Mouse (Mus musculus) lung, postnatal 0 days (tissue): Measurements from ENCODE around the gene Tgm4. TPM values are rescaled to one million over a fixed set of nuclear protein-coding genes. Genes with fewer than 3 reads are reported as not detected.

Source experiments
- ATAC-seq: fragments of 200-750 bp; cut with Nextera tagmentation; 2 replicates; pipeline ENCODE4 v1.8.0; 2017; ENCODE audit warnings: moderate library complexity
- DNase-seq: peaks from one replicate; pipeline ENCODE4 v3.0.0-alpha.2; 2016; ENCODE audit warnings: low spot score
- H3K27ac ChIP-seq: fragments of 300-500 bp; sonication (generic); 2 replicates; pipeline ENCODE4 v1.5.1; 2014; ENCODE audit warnings: antibody characterized with exemption, mild to moderate bottlenecking, low read length, mixed read lengths
- H3K27me3 ChIP-seq: fragments of 300-500 bp; sonication (generic); replicated peaks from 2 replicates; pipeline ENCODE4 v1.6.1; 2014; ENCODE audit warnings: low read length, mixed read lengths; ENCODE audit not compliant: insufficient read depth
- H3K36me3 ChIP-seq: fragments of 300-500 bp; sonication (generic); 2 replicates; pipeline ENCODE4 v1.6.1; 2014; ENCODE audit warnings: low read length, mixed read lengths; ENCODE audit not compliant: insufficient read depth
- H3K4me1 ChIP-seq: fragments of 300-500 bp; sonication (generic); 2 replicates; pipeline ENCODE4 v1.6.1; 2014; ENCODE audit warnings: antibody characterized with exemption, low read depth, low read length, mixed read lengths; ENCODE audit not compliant: insufficient read depth
- H3K4me2 ChIP-seq: fragments of 300-500 bp; sonication (generic); replicated peaks from 2 replicates; pipeline ENCODE4 v1.6.1; 2014; ENCODE audit warnings: low read depth, mild to moderate bottlenecking, low read length, moderate library complexity, mixed read lengths
- H3K4me3 ChIP-seq: fragments of 300-500 bp; sonication (generic); 2 replicates; pipeline ENCODE4 v1.5.1; 2014; ENCODE audit warnings: low read depth, low read length
- H3K9ac ChIP-seq: fragments of 300-500 bp; sonication (generic); replicated peaks from 2 replicates; pipeline ENCODE4 v1.6.1; 2014; ENCODE audit warnings: low read depth, mild to moderate bottlenecking
- H3K9me3 ChIP-seq: fragments of 300-500 bp; sonication (generic); 2 replicates; pipeline ENCODE4 v1.6.1; 2016; ENCODE audit warnings: low read length, mixed read lengths
- CTCF ChIP-seq: IDR thresholded peaks from 2 replicates; pipeline ENCODE4 v1.5.1; 2016; ENCODE audit warnings: antibody characterized with exemption, mild to moderate bottlenecking
- EP300 ChIP-seq: IDR thresholded peaks from 2 replicates; pipeline ENCODE4 v1.6.1; 2016; ENCODE audit warnings: antibody characterized with exemption, mild to moderate bottlenecking, control low read depth
- WGBS: fragments of 180-500 bp; shearing (Covaris S2); extraction: QIAGEN DNeasy Blood & Tissue Kit; methylation state at CpG from one replicate; pipeline ENCODE4 v1.1.7; 2014; 5-methylcytosine and 5-hydroxymethylcytosine counted together
- polyA plus RNA-seq: library from polyadenylated mRNA; unstranded; fragments of >200 nt; fragmentation: Nextera tagmentation; extraction: Ambion mirVana; gene quantifications from 2 replicates; pipeline ENCODE4 v1.2.1, GENCODE M21; 2015

The Tgm4 gene
- 1.1 and 1.2 TPM in 2 replicates for polyA plus RNA-seq

DNA sequence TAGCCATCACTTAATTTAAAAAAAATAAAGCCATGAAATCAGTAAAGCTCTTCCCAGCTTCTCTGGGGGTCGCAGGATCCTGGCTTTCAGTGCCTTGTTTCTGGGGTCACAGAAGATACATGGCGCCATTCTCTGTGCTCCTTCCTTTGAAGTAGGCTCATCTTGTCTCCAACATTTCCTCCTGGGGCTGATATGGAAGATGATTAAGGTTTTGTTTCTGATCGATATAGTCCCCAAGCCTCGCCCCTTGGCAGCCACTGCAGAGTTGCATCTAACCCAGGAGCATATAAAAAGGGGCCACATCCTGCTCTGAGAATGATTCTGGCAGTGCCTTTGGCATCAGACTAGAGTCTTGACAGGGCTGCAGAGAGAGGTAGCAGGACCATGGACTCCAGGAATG lies at the start of gene Tgm4:
TSS of gene Tgm4 (plus strand) at position 301 of the 400 bp plus-strand sequence.
- TF ChIP-seq EP300 (no peak), CTCF (no peak)
- Histone ChIP-seq H3K9ac (no peak within 1 kb of the TSS), H3K27ac (no peak within 1 kb of the TSS), H3K4me1 (no peaks in the 10 kb centered on the region), H3K4me2 (no peak within 1 kb of the TSS), H3K4me3 (no peak within 1 kb of the TSS), H3K27me3 (no peaks in the 10 kb centered on the region), H3K36me3 (no peaks in the 10 kb centered on the region), H3K9me3 (no peaks in the 10 kb centered on the region)
- 71% methylated on average over 4 of the region's 4 CpGs for WGBS
- DNase-seq (no peak), ATAC-seq (no peak)

GRCm38 (mm10) chr9:122998406-122999192 lies 35.9 kb upstream of the Tgm4 start:
- no peak for DNase-seq
- no peaks in the 10 kb centered on the region for H3K36me3 ChIP-seq

GRCm38 (mm10) chr9:122999193-122999586 lies 35.3 kb upstream of the Tgm4 start:
- H3K36me3 ChIP-seq = no peaks in the 10 kb centered on the region
- no peak for DNase-seq

More at GRCm38 (mm10) chr9:122998406-122999192, 35.9 kb upstream of the Tgm4 start:
- H3K9me3 ChIP-seq = no peaks in the 10 kb centered on the region
- WGBS = 88% methylated on average over 10 of the region's 10 CpGs
- no peak for ATAC-seq
- H3K4me3 ChIP-seq = no peak overlapping the region
- TF ChIP-seq EP300 (no peak), CTCF (no peak)
- H3K9ac ChIP-seq = no peak overlapping the region
- H3K27me3 ChIP-seq = no peaks in the 10 kb centered on the region
- H3K4me2 ChIP-seq = no peak overlapping the region
- no peaks in the 10 kb centered on the region for H3K4me1 ChIP-seq
- H3K27ac ChIP-seq = no peak overlapping the region

DNA sequence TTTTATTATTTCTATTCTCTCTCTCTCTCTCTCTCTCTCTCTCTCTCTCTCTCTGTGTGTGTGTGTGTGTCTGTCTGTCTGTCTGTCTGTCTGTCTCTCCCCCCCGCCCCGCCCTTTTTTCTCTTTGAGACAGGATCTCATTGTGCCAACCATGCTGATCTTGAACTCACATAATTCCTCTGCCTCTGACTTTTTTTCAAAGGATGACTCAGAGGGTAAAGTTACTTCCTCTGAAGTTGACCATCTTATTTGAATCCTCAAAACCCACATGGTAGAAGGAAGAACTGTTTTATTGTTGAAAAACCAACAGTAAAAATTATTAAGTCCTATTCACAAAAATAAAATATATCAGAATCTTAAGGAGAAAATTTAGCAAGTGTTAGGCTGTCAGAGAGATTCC lies 29.8 kb upstream of the Tgm4 start:
- WGBS = 86% methylated on average over 2 of the region's 2 CpGs
- H3K4me3 ChIP-seq = no peak overlapping the region
- TF ChIP-seq EP300 = no peak
- TF ChIP-seq CTCF = no peak
- ATAC-seq (no peak), DNase-seq (no peak)
- no peak overlapping the region for H3K27ac ChIP-seq
- H3K4me1 ChIP-seq = no peaks in the 10 kb centered on the region
- no peaks in the 10 kb centered on the region for H3K9me3 ChIP-seq
- no peak overlapping the region for H3K9ac ChIP-seq
- H3K4me2 ChIP-seq = no peak overlapping the region
- H3K27me3 ChIP-seq = no peaks in the 10 kb centered on the region
- no peaks in the 10 kb centered on the region for H3K36me3 ChIP-seq

More at GRCm38 (mm10) chr9:122999193-122999586, 35.3 kb upstream of the Tgm4 start:
- no peak overlapping the region for H3K4me3 ChIP-seq
- no peaks in the 10 kb centered on the region for H3K9me3 ChIP-seq
- no peak for ATAC-seq
- no peak overlapping the region for H3K9ac ChIP-seq
- H3K27me3 ChIP-seq = no peaks in the 10 kb centered on the region
- TF ChIP-seq EP300 (no peak), CTCF (no peak)
- H3K27ac ChIP-seq = no peak overlapping the region
- H3K4me1 ChIP-seq = no peaks in the 10 kb centered on the region
- H3K4me2 ChIP-seq = no peak overlapping the region
- 93% methylated on average over 4 of the region's 4 CpGs for WGBS

GRCm38 (mm10) chr9:123006071-123006470 lies 28.5 kb upstream of the Tgm4 start:
- no peak overlapping the region for H3K27ac ChIP-seq
- no peaks in the 10 kb centered on the region; the same call in 1 of the 2 replicates for H3K36me3 ChIP-seq
- no peak overlapping the region for H3K4me2 ChIP-seq
- TF ChIP-seq EP300 = no peak
- peak; percentile 56 for TF ChIP-seq CTCF
- 65% methylated on average over 6 of the region's 6 CpGs for WGBS
- no peaks in the 10 kb centered on the region for H3K4me1 ChIP-seq
- H3K27me3 ChIP-seq = no peaks in the 10 kb centered on the region
- H3K9ac ChIP-seq = no peak overlapping the region
- DNase-seq (no peak), ATAC-seq (no peak)
- no peaks in the 10 kb centered on the region for H3K9me3 ChIP-seq
- no peak overlapping the region for H3K4me3 ChIP-seq

DNA sequence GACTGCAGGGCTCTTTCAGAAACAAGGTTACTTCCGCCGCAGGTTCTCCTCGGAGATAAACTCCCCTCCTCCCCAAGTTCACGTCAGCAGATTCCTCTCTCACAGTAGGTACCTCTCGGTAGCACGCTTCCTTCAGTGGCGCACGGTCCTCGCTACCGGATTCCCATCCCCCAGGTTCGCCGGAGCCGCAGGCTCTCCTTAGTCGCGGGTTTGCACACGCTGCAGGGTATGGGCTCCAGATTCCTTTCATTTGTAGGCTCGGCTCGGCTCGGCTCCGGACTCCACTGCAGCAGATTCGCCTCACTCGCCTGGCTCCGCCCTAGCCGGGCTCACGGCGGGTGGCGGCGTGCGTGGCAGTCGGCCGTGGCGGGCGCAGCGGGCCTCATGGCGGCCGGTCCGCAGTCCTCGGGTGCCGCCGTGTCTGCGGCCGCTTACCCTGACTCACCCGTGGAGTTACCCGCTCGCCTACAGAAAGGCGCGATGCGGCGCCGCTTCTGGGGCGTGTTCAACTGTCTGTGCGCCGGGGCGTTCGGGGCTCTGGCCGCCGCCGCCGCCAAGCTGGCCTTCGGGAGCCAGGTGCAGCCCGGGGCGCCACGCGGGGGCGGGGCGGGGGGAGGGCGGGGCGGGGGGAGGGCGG lies 13.4 kb upstream of the Tgm4 start, which contains the start of gene Tmem42:
TSS of gene Tmem42 (plus strand) at position 332 of the 637 bp plus-strand sequence.
- Histone ChIP-seq H3K4me2 (peak within 1 kb of the TSS; percentile 77), H3K4me3 (peak within 1 kb of the TSS; percentile 67), H3K36me3 (no peaks in the 10 kb centered on the region), H3K9me3 (no peaks in the 10 kb centered on the region), H3K27me3 (no peaks in the 10 kb centered on the region), H3K4me1 (no peaks in the 10 kb centered on the region; the same call in 1 of the 2 replicates), H3K9ac (peak within 1 kb of the TSS; percentile 55), H3K27ac (peak within 1 kb of the TSS; percentile 88)
- ATAC-seq (peak; percentile 99), DNase-seq (peak; percentile 96)
- WGBS = under 1% methylated on average over 49 of the region's 69 CpGs
- no peak for TF ChIP-seq EP300
- no peak for TF ChIP-seq CTCF
